Mouse (Mus musculus) olfactory bulb, adult 2 months (tissue): ENCODE results near the gene Adam17.

Source experiments
- CTCF ChIP-seq: fragments of 200-500 bp; IDR thresholded peaks from 2 replicates; pipeline ENCODE4 v1.5.1; 2012; ENCODE audit warnings: low read depth, mild to moderate bottlenecking, low read length, moderate library complexity; ENCODE audit not compliant: insufficient read depth
- POLR2A ChIP-seq: fragments of 200-500 bp; IDR thresholded peaks from 2 replicates; pipeline ENCODE4 v1.6.1; 2012; ENCODE audit warnings: mild to moderate bottlenecking, low read depth, low read length, moderate library complexity; ENCODE audit not compliant: insufficient read depth

GRCm38 (mm10) chr12:21335869-21336268, 37.6 kb downstream of the Adam17 start:
- TF ChIP-seq POLR2A (no peak), CTCF (no peak)
